Mouse (Mus musculus): ENCODE data around the gene Nin. TPM values are rescaled to one million over a fixed set of nuclear protein-coding genes. Genes with fewer than 3 reads are reported as not detected.

Nin gene
- total and polyA plus RNA-seq, 3 experiments: 29.0 to 51.7 (median 37.2) TPM

DNA sequence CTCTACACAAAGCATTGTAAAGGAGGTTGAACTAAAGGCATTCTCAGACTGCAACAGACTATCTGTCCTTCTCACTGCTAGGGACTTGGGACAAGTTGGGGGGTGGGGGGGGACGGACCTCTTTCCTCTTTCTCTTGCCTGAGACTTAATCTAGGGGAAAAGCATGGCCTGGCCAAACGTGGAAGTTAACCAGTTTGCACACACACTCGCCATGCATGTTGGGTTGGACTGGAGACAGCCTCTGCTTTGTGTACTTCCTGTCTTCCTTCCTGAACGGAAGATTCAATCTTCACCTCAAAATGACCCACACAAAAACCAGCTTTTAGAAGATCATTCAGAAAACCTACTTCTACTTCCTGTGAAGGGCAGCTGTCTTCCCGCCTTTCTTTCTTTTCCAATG, 11.7 kb downstream of the Nin start:
- Histone ChIP-seq H3K9ac (ENCODE audit: insufficient read depth, low read depth) (no peak overlapping the region), H3K79me2 (replicated peaks; ENCODE audit: control insufficient read depth, extremely low read depth, insufficient read depth, poor library complexity, severe bottlenecking) (peaks cover 8% of the 10 kb centered on the region; the same call in 1 of the 2 replicates), H3K4me1 (ENCODE audit: control insufficient read depth in 1 of 2, insufficient read depth in 2 of 2) (peaks cover 16 to 48% of the 10 kb centered on the region in 2 experiments), H3K27ac (ENCODE audit: insufficient read depth, low read depth) (no peak overlapping the region), H3K4me3 (replicated peaks in 1 of 3; ENCODE audit: low read depth in 2 of 3, low read length in 2 of 3, poor library complexity in 1 of 3) (no peak overlapping the region), H3K9me3 (replicated peaks; ENCODE audit: low read length) (no peaks in the 10 kb centered on the region), H3K36me3 (replicated peaks in 1 of 2; ENCODE audit: control insufficient read depth in 1 of 2, insufficient read depth in 1 of 2, low read length in 1 of 2) (peaks cover 11 to 51% of the 10 kb centered on the region in 2 experiments), H3K4me2 (ENCODE audit: insufficient read depth, low read depth, poor library complexity, severe bottlenecking) (no peak overlapping the region), H3K27me3 (replicated peaks) (no peaks in the 10 kb centered on the region)
- TF ChIP-seq CHD1 (IDR thresholded peaks at IDR 0.05; ENCODE audit: low read depth, low read length): no peak
- dilution Hi-C loops (cut with MboI; ENCODE audit: extremely low pct_ligation_motif_present, extremely low pct_unique_long_range_greater_than_20kb, low sequenced_read_pairs) (no loop called here), in situ Hi-C loops (cut with MboI; ENCODE audit: low pct_ligation_motif_present, low pct_unique_long_range_greater_than_20kb, low sequenced_read_pairs) (no loop called here)
- no peak for DNase-seq (ENCODE audit: extremely low read depth)

DNA sequence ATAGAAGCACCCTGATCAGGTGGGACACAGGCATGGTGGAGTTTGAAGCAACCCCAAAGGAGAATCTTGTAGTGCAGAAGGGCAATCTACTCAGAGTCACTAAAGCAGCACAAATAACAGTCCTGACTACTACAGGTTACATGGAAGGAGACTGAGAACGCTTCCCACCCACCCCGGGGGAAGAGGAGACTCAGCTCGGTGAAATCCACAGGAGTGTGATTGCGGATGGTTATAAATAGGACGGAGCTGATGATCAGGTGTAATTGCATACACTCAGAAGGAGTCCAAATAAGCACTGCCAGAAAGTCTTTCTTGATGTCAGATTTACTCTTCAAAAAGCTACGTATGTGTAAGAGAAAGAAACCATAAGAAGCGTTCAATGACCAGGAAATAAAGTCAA, 15.6 kb downstream of the Nin start:
- in situ Hi-C loops (cut with MboI; ENCODE audit: low pct_ligation_motif_present, low pct_unique_long_range_greater_than_20kb, low sequenced_read_pairs): no loop called here
- DNase-seq (ENCODE audit: extremely low read depth): no peak

DNA sequence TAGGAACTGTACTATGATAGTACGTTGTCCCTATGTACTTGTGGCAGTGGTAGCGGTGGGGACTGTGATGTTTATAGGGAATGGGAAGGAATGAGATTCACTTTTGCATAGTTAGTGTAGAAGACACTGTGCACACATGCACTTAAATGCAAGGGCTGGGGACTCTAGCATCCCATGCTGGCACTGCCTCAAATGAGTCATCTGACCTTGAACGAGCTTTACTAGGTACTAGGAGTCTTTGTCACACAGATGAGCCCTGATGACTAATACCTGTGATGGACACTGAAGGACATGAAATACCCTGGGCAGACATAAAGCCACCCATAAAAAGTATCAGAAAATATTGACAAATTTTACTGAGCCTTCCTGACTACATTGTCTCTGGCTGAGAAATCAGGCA, 16.2 kb downstream of the Nin start:
- Histone ChIP-seq H3K9me3 (replicated peaks; ENCODE audit: low read length) (peaks cover 6% of the 10 kb centered on the region), H3K4me2 (ENCODE audit: insufficient read depth, low read depth, poor library complexity, severe bottlenecking) (no peak overlapping the region), H3K27me3 (replicated peaks) (no peaks in the 10 kb centered on the region), H3K4me1 (ENCODE audit: control insufficient read depth in 1 of 2, insufficient read depth in 2 of 2) (peaks cover under 1 to 14% of the 10 kb centered on the region in 2 experiments; a peak in 2 of 4 replicates), H3K4me3 (replicated peaks in 1 of 3; ENCODE audit: low read depth in 2 of 3, low read length in 2 of 3, poor library complexity in 1 of 3) (no peak overlapping the region), H3K27ac (ENCODE audit: insufficient read depth, low read depth) (no peak overlapping the region), H3K36me3 (replicated peaks in 1 of 2; ENCODE audit: control insufficient read depth in 1 of 2, insufficient read depth in 1 of 2, low read length in 1 of 2) (peaks cover 12 to 78% of the 10 kb centered on the region in 2 experiments), H3K9ac (ENCODE audit: insufficient read depth, low read depth) (no peak overlapping the region), H3K79me2 (replicated peaks; ENCODE audit: control insufficient read depth, extremely low read depth, insufficient read depth, poor library complexity, severe bottlenecking) (0 out of 2 replicates have a peak, but pooled peaks cover 3% of the 10 kb centered on the region)
- TF ChIP-seq RAD21 (IDR thresholded peaks at IDR 0.05; ENCODE audit: low read depth, low read length) (no peak), POLR2A (IDR thresholded peaks at IDR 0.05; ENCODE audit: low read depth, low read length) (no peak), MXI1 (IDR thresholded peaks at IDR 0.05; ENCODE audit: low read depth, low read length) (no peak), USF2 (conservative IDR thresholded peaks at IDR 0.05; ENCODE audit: low read depth, low read length) (no peak)
- dilution Hi-C loops (cut with MboI; ENCODE audit: extremely low pct_ligation_motif_present, extremely low pct_unique_long_range_greater_than_20kb, low sequenced_read_pairs) (no loop called here), in situ Hi-C loops (cut with MboI; ENCODE audit: low pct_ligation_motif_present, low pct_unique_long_range_greater_than_20kb, low sequenced_read_pairs) (no loop called here)
- no peak for DNase-seq (ENCODE audit: extremely low read depth)

More for the DNA sequence above, 15.6 kb downstream of the Nin start:
- H3K27ac ChIP-seq (ENCODE audit: insufficient read depth, low read depth): no peak overlapping the region
- H3K9me3 ChIP-seq (replicated peaks; ENCODE audit: low read length): peaks cover under 1% of the 10 kb centered on the region
- H3K9ac ChIP-seq (ENCODE audit: insufficient read depth, low read depth): no peak overlapping the region
- TF ChIP-seq ZKSCAN1 (IDR thresholded peaks at IDR 0.05; ENCODE audit: borderline replicate concordance, low read depth, low read length): no peak
- no peak for TF ChIP-seq CHD1 (IDR thresholded peaks at IDR 0.05; ENCODE audit: low read depth, low read length)
- TF ChIP-seq USF1 (IDR thresholded peaks at IDR 0.05; ENCODE audit: low read depth, low read length): no peak
- no peak for TF ChIP-seq NRF1 (IDR thresholded peaks at IDR 0.05; ENCODE audit: low read depth, low read length)
- no peak for TF ChIP-seq TCF12 (IDR thresholded peaks at IDR 0.05; ENCODE audit: low read depth, low read length)
- H3K4me1 ChIP-seq (ENCODE audit: control insufficient read depth in 1 of 2, insufficient read depth in 2 of 2): peaks cover 5 to 20% of the 10 kb centered on the region in 2 experiments
- no peaks in the 10 kb centered on the region for H3K27me3 ChIP-seq (replicated peaks)
- H3K36me3 ChIP-seq (replicated peaks in 1 of 2; ENCODE audit: control insufficient read depth in 1 of 2, insufficient read depth in 1 of 2, low read length in 1 of 2): peaks cover 11 to 78% of the 10 kb centered on the region in 2 experiments
- H3K4me3 ChIP-seq (replicated peaks in 1 of 3; ENCODE audit: low read depth in 2 of 3, low read length in 2 of 3, poor library complexity in 1 of 3): no peak overlapping the region
- H3K4me2 ChIP-seq (ENCODE audit: insufficient read depth, low read depth, poor library complexity, severe bottlenecking): no peak overlapping the region
- 0 out of 2 replicates have a peak, but pooled peaks cover 3% of the 10 kb centered on the region for H3K79me2 ChIP-seq (replicated peaks; ENCODE audit: control insufficient read depth, extremely low read depth, insufficient read depth, poor library complexity, severe bottlenecking)
- dilution Hi-C loops (cut with MboI; ENCODE audit: extremely low pct_ligation_motif_present, extremely low pct_unique_long_range_greater_than_20kb, low sequenced_read_pairs): no loop called here

All from CH12.LX (cell line).